Mouse (Mus musculus) erythroid progenitor cell, adult 5-6 weeks (primary cell): ENCODE results near the gene Misp. TPM values are rescaled to one million over a fixed set of nuclear protein-coding genes. Genes with fewer than 3 reads are reported as not detected.

ENCODE experiments used
- ATAC-seq: replicated peaks from 2 replicates; pipeline ENCODE4 v1.8.0; 2016; ENCODE audit warnings: moderate number of reproducible peaks, mild to moderate bottlenecking, moderate TSS enrichment, inconsistent platforms; ENCODE audit not compliant: poor library complexity, low FRiP score, severe bottlenecking
- total RNA-seq, 2 experiments: library from RNA; stranded (forward) in 1 of 2; stranded (reverse) in 1 of 2; fragments of 150-400 nt in 1 of 2; fragments of 186-747, 209-891 nt in 1 of 2; gene quantifications; 2 replicates each; pipeline versions ENCODE4 v1.2.3 to v1.2.4; 2015 to 2017; ENCODE audit warnings: low replicate concordance in 2 of 2

The Misp gene
- total RNA-seq, 2 experiments from 2014 or later, result not detected

- no peak for ATAC-seq
Observed at GRCm38 (mm10) chr10:79852107-79852789, 31.5 kb downstream of the Misp start.

- no peak for ATAC-seq
Observed at GRCm38 (mm10) chr10:79852827-79853226, 32.0 kb downstream of the Misp start.

- no peak for ATAC-seq
Observed at GRCm38 (mm10) chr10:79853392-79853791, 32.6 kb downstream of the Misp start.

- peak; percentile 90 for ATAC-seq
Observed at GRCm38 (mm10) chr10:79853860-79854795, 33.3 kb downstream of the Misp start, which contains the start of gene Ptbp1. Gene Ptbp1 (plus strand): TSS chr10:79854427.

- ATAC-seq, result no peak
Observed at GRCm38 (mm10) chr10:79854801-79855541, 34.2 kb downstream of the Misp start.

GRCm38 (mm10) chr10:79855558-79856184 lies 34.9 kb downstream of the Misp start:
- no peak for ATAC-seq

GRCm38 (mm10) chr10:79856280-79856679 lies 35.5 kb downstream of the Misp start:
- no peak for ATAC-seq

GRCm38 (mm10) chr10:79856704-79857451 lies 36.1 kb downstream of the Misp start:
- ATAC-seq, result no peak

GRCm38 (mm10) chr10:79857452-79857811 lies 36.6 kb downstream of the Misp start:
- no peak for ATAC-seq

GRCm38 (mm10) chr10:79857894-79858293 lies 37.1 kb downstream of the Misp start:
- no peak for ATAC-seq

GRCm38 (mm10) chr10:79858416-79859074 lies 37.8 kb downstream of the Misp start:
- ATAC-seq, result no peak

GRCm38 (mm10) chr10:79859116-79859515 lies 38.3 kb downstream of the Misp start:
- no peak for ATAC-seq

GRCm38 (mm10) chr10:79860079-79860911 lies 39.5 kb downstream of the Misp start:
- ATAC-seq, result no peak

- ATAC-seq, result no peak
Observed at GRCm38 (mm10) chr10:79861230-79862048, 40.6 kb downstream of the Misp start.

GRCm38 (mm10) chr10:79862049-79862788 lies 41.4 kb downstream of the Misp start:
- ATAC-seq, result no peak

GRCm38 (mm10) chr10:79862925-79863324 lies 42.1 kb downstream of the Misp start:
- no peak for ATAC-seq
